Mouse (Mus musculus): ENCODE results near the gene Urad. TPM values are rescaled to one million over a fixed set of nuclear protein-coding genes. Genes with fewer than 3 reads are reported as not detected.

Urad gene
- not detected for polyA plus RNA-seq (2017; shearing (Covaris generic))

DNA sequence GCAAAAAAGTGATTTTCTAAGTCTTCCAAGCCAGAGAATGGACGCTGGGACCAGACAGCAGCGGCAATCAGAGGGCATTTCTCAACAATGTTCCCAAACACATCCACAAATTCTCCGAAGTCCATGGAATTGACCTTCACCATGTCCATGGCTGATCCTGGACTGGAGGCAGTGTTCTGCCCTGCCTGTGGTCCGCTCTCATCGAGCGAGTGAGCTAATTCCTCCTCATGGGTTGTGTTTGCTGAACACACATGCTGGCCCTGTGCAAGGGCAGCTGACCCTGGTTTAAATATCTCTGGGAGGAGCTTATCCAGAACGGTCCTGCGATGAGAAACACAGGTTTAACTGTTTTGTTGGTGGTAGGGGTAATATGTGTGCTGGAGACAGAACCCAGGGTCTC, at the start of gene Urad:
Urad (minus strand) TSS at position 258 of the 400 bp plus-strand sequence.

GRCm38 (mm10) chr5:147306638-147307397, 15.4 kb downstream of the Urad start, which contains the start of gene Cdx2:
Gene Cdx2 (minus strand): TSS chr5:147307270.

DNA sequence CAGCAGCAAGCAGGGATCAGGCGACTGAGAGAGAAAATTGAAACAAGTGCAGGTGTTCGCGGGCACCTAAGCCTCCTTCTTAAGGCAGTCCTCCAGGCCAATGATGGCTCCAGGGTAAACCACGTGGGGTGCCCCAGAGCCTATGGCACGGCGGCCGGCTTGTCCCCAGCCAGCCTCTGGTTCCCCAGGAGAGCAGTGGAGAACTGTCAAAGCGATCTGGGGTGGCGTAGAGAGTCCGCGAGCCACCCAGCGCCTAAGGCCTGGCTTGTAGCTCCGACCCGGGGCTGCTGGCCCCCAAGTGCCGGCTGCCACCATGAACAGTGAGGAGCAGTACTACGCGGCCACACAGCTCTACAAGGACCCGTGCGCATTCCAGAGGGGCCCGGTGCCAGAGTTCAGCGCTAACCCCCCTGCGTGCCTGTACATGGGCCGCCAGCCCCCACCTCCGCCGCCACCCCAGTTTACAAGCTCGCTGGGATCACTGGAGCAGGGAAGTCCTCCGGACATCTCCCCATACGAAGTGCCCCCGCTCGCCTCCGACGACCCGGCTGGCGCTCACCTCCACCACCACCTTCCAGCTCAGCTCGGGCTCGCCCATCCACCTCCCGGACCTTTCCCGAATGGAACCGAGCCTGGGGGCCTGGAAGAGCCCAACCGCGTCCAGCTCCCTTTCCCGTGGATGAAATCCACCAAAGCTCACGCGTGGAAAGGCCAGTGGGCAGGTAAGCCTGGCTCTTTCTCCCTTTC, 52.1 kb downstream of the Urad start, which contains the start of gene Pdx1:
Pdx1 (plus strand) TSS at position 34 of the 747 bp plus-strand sequence.

Other genes with a start within 250 kb of the Urad start
- 50.4 TPM for gene Lnx2, start 245.9 kb downstream of the Urad start, polyA plus RNA-seq (2017; shearing (Covaris generic))
- 172 TPM for gene Polr1d, start 245.4 kb downstream of the Urad start, polyA plus RNA-seq (2017; shearing (Covaris generic))
- gene Gsx1, start 133.7 kb downstream of the Urad start, polyA plus RNA-seq (2017; shearing (Covaris generic)), result not detected
- gene Pdx1, start 52.5 kb downstream of the Urad start, polyA plus RNA-seq (2017; shearing (Covaris generic)), result not detected
- not detected for gene Cdx2, start 15.2 kb downstream of the Urad start, polyA plus RNA-seq (2017; shearing (Covaris generic))
- gene Flt3, start 78.0 kb upstream of the Urad start, polyA plus RNA-seq (2017; shearing (Covaris generic)), result 0.09 TPM
- 40.7 TPM for gene Pan3, start 107.7 kb upstream of the Urad start, polyA plus RNA-seq (2017; shearing (Covaris generic))

Measured in activated CD4-positive, CD25-positive, alpha-beta regulatory T cell, adult 9 weeks (primary cell).